Mouse (Mus musculus): ENCODE data around the gene Selenom. TPM values are rescaled to one million over a fixed set of nuclear protein-coding genes. Genes with fewer than 3 reads are reported as not detected.

Gene Selenom
- polyA plus RNA-seq (2012; rRNA removed; ENCODE audit: low replicate concordance): 90.0 and 354 TPM in 2 replicates

DNA sequence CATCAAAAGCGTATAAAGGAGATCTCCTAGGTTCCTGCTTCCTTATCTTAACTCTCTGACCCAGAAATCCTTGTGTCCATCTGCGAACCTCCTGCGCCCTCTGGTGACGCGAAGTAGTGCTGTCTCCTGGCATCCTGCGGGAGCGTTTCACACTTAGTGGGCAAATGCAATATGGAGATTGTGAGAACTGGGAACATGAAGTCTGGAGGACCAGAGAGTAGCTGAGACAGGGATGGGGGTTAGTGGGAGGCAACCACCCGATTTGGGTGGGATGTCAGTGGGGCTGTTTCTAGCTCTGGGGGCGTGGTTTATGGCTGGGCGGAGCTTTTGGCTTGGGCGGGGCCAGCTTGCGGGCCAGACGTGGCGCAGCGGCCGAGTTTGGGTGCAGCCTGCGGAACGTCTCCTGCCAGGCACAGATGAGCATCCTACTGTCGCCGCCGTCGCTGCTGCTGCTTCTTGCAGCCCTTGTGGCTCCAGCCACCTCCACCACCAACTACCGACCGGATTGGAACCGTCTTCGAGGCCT lies at the start of gene Selenom:
Gene Selenom, plus strand, starts transcription at position 156 of the 526 bp plus-strand sequence.

DNA sequence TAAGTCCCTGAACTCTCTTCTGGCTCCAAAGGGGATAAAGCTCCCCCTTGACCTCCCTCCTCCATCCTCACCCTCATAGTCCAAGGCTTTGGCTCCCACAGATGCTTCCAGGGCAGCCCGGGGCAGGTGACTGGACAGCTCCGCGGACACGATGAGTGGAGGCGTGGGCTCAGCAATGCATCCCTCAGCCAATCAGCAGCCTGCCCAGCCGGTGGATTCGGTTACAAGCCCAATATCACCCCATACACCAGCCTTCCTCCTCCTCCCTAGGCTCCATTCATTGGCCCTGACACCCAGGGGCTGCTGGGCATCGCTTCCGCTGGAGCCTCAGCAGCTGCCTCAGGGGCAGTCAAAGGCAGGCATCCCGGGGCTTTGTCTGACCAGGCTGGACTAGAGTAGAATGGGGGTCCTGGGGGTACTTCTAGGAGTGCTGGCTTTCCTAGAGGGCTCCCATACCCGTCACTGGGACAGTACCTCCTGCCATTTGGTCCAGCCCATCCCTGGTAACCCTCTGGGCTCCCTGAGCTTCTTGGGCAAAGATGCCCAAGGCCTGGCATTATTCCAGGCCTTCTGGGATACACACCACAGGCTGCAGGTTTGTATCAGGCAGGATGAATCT lies 26.4 kb upstream of the Selenom start, which contains the start of gene Pla2g3:
Gene Pla2g3, plus strand, starts transcription at position 333 of the 619 bp plus-strand sequence.

DNA sequence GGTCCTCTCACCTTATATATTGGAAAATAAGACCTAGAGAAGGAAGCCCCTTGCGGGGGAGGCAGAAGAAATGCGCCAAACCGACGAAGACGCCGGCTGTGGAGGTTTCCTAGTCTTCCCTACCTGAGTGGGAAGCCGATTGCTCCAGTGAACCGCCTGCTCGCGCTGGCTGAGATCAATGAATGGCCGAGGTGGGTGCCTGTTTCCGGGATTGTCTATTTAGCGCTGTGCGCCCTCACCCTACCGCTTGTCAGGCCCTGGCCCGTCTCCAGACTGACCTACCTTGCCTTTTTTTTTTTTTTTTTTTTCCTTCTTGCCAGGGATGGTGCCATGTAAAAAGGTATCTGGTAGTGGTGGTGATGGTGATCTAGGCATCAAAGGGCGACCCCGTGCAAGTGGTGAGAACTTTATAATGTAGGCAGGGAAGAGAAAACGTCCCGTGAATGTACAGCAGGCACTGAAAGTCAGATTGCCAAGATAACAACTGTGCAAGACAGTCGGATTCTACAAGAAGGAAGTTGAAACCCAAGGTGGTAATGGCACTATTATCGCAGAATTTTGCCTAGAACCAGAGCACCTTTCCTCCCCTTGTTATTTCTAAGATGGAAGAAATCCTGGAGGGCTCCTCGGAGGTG lies 26.1 kb downstream of the Selenom start, which contains the start of gene Smtn:
Gene Smtn, minus strand, starts transcription at position 162 of the 635 bp plus-strand sequence.

Other genes with a start within 250 kb of the Selenom start
- gene Drg1, start 248.3 kb upstream of the Selenom start, polyA plus RNA-seq (2012; rRNA removed; ENCODE audit: low replicate concordance): 32.7 and 32.8 TPM in 2 replicates
- 11.8 and 53.4 TPM in 2 replicates for gene Patz1, start 225.8 kb upstream of the Selenom start, polyA plus RNA-seq (2012; rRNA removed; ENCODE audit: low replicate concordance)
- 19.4 and 42.1 TPM in 2 replicates for gene Pik3ip1, start 184.3 kb upstream of the Selenom start, polyA plus RNA-seq (2012; rRNA removed; ENCODE audit: low replicate concordance)
- gene Limk2, start 105.5 kb upstream of the Selenom start, polyA plus RNA-seq (2012; rRNA removed; ENCODE audit: low replicate concordance): 43.9 and 95.1 TPM in 2 replicates
- gene Rnf185, start 62.3 kb upstream of the Selenom start, polyA plus RNA-seq (2012; rRNA removed; ENCODE audit: low replicate concordance): 28.3 and 41.1 TPM in 2 replicates
- 0.23 and 0.53 TPM in 2 replicates for gene Pla2g3, start 26.4 kb upstream of the Selenom start, polyA plus RNA-seq (2012; rRNA removed; ENCODE audit: low replicate concordance)
- 0.87 and 6.5 TPM in 2 replicates for gene Inpp5j, start 9.9 kb upstream of the Selenom start, polyA plus RNA-seq (2012; rRNA removed; ENCODE audit: low replicate concordance)
- 32.7 and 197 TPM in 2 replicates for gene Smtn, start 25.9 kb downstream of the Selenom start, polyA plus RNA-seq (2012; rRNA removed; ENCODE audit: low replicate concordance)
- 12.1 and 22.0 TPM in 2 replicates for gene Morc2a, start 134.5 kb downstream of the Selenom start, polyA plus RNA-seq (2012; rRNA removed; ENCODE audit: low replicate concordance)

Data from subcutaneous adipose tissue, adult 2 months (tissue).